Mouse (Mus musculus): Measurements from ENCODE around the gene Bbs7. TPM values are rescaled to one million over a fixed set of nuclear protein-coding genes. Genes with fewer than 3 reads are reported as not detected.

Bbs7 gene
- polyA plus RNA-seq, 1 experiment from 2014 or later = 12.0 TPM

- 0 out of 2 replicates have a peak, but pooled peaks cover 7% of the 10 kb centered on the region for H3K4me1 ChIP-seq (replicated peaks)
- H3K9ac ChIP-seq = peak overlapping the region; percentile 88
- H3K4me2 ChIP-seq = peak overlapping the region; percentile 88
- peaks cover 26% of the 10 kb centered on the region for H3K36me3 ChIP-seq
- H3K9me3 ChIP-seq (replicated peaks) = no peaks in the 10 kb centered on the region
- peak overlapping the region; percentile 98 for H3K4me3 ChIP-seq
- 25% methylated on average over 12 of the region's 12 CpGs for WGBS
- H3K27ac ChIP-seq (ENCODE audit: poor library complexity, severe bottlenecking) = no peak overlapping the region
- H3K27me3 ChIP-seq (replicated peaks) = no peaks in the 10 kb centered on the region
- ATAC-seq (ENCODE audit: insufficient number of reproducible peaks, low FRiP score) = peak; percentile 63
These were observed 61.4 kb downstream of the Bbs7 start for GRCm38 (mm10) chr3:36551851-36552384.

GRCm38 (mm10) chr3:36551343-36551742 is 61.9 kb downstream of the Bbs7 start:
- no peak for ATAC-seq (ENCODE audit: insufficient number of reproducible peaks, low FRiP score)
- peaks cover 24% of the 10 kb centered on the region for H3K36me3 ChIP-seq

GRCm38 (mm10) chr3:36544961-36545360 is 68.3 kb downstream of the Bbs7 start:
- no peaks in the 10 kb centered on the region for H3K27me3 ChIP-seq (replicated peaks)
- H3K36me3 ChIP-seq = no peaks in the 10 kb centered on the region
- no peak overlapping the region for H3K4me3 ChIP-seq
- WGBS = 66% methylated on average over 3 of the region's 3 CpGs
- ATAC-seq (ENCODE audit: insufficient number of reproducible peaks, low FRiP score) = no peak
- H3K4me2 ChIP-seq = no peak overlapping the region
- H3K9ac ChIP-seq = no peak overlapping the region
- H3K9me3 ChIP-seq (replicated peaks) = no peaks in the 10 kb centered on the region
- H3K4me1 ChIP-seq (replicated peaks) = no peaks in the 10 kb centered on the region
- H3K27ac ChIP-seq (ENCODE audit: poor library complexity, severe bottlenecking) = no peak overlapping the region

More at GRCm38 (mm10) chr3:36551343-36551742, 61.9 kb downstream of the Bbs7 start:
- 66% methylated on average over 9 of the region's 9 CpGs for WGBS
- Histone ChIP-seq H3K9ac (no peak overlapping the region), H3K4me2 (peak overlapping the region; percentile 88), H3K4me3 (peak overlapping the region; percentile 98; the same call in 1 of the 2 replicates), H3K9me3 (replicated peaks) (no peaks in the 10 kb centered on the region), H3K27ac (ENCODE audit: poor library complexity, severe bottlenecking) (no peak overlapping the region), H3K4me1 (replicated peaks) (0 out of 2 replicates have a peak, but pooled peaks cover 7% of the 10 kb centered on the region), H3K27me3 (replicated peaks) (no peaks in the 10 kb centered on the region)

- 78% methylated on average over 2 of the region's 2 CpGs for WGBS
- Histone ChIP-seq H3K4me3 (no peak overlapping the region), H3K9ac (no peak overlapping the region), H3K27ac (ENCODE audit: poor library complexity, severe bottlenecking) (no peak overlapping the region), H3K36me3 (no peaks in the 10 kb centered on the region), H3K4me2 (no peak overlapping the region), H3K27me3 (replicated peaks) (no peaks in the 10 kb centered on the region), H3K4me1 (replicated peaks) (no peaks in the 10 kb centered on the region), H3K9me3 (replicated peaks) (no peaks in the 10 kb centered on the region)
- no peak for ATAC-seq (ENCODE audit: insufficient number of reproducible peaks, low FRiP score)
These were observed 71.9 kb downstream of the Bbs7 start for GRCm38 (mm10) chr3:36541399-36541798.

GRCm38 (mm10) chr3:36540756-36541155 is 72.5 kb downstream of the Bbs7 start:
- Histone ChIP-seq H3K27ac (ENCODE audit: poor library complexity, severe bottlenecking) (no peak overlapping the region), H3K4me3 (no peak overlapping the region), H3K4me2 (no peak overlapping the region), H3K4me1 (replicated peaks) (no peaks in the 10 kb centered on the region), H3K27me3 (replicated peaks) (no peaks in the 10 kb centered on the region), H3K36me3 (no peaks in the 10 kb centered on the region), H3K9me3 (replicated peaks) (no peaks in the 10 kb centered on the region), H3K9ac (no peak overlapping the region)
- no peak for ATAC-seq (ENCODE audit: insufficient number of reproducible peaks, low FRiP score)
- 55% methylated on average over 2 of the region's 2 CpGs for WGBS

- H3K9ac ChIP-seq = no peak overlapping the region
- no peaks in the 10 kb centered on the region for H3K27me3 ChIP-seq (replicated peaks)
- H3K4me1 ChIP-seq (replicated peaks) = 0 out of 2 replicates have a peak, but pooled peaks cover 2% of the 10 kb centered on the region
- H3K27ac ChIP-seq (ENCODE audit: poor library complexity, severe bottlenecking) = no peak overlapping the region
- no peaks in the 10 kb centered on the region for H3K9me3 ChIP-seq (replicated peaks)
- H3K4me2 ChIP-seq = no peak overlapping the region
- 70% methylated on average over 4 of the region's 4 CpGs for WGBS
- no peaks in the 10 kb centered on the region for H3K36me3 ChIP-seq
- no peak for ATAC-seq (ENCODE audit: insufficient number of reproducible peaks, low FRiP score)
- H3K4me3 ChIP-seq = no peak overlapping the region
These were observed 75.4 kb downstream of the Bbs7 start for GRCm38 (mm10) chr3:36537701-36538470.

- Histone ChIP-seq H3K9ac (no peak overlapping the region), H3K36me3 (no peaks in the 10 kb centered on the region), H3K4me1 (replicated peaks) (peaks cover 9% of the 10 kb centered on the region; the same call in 1 of the 2 replicates), H3K27me3 (replicated peaks) (no peaks in the 10 kb centered on the region), H3K27ac (ENCODE audit: poor library complexity, severe bottlenecking) (no peak overlapping the region), H3K4me3 (no peak overlapping the region), H3K4me2 (no peak overlapping the region), H3K9me3 (replicated peaks) (no peaks in the 10 kb centered on the region)
- ATAC-seq (ENCODE audit: insufficient number of reproducible peaks, low FRiP score) = no peak
- WGBS = 79% methylated on average over 12 of the region's 12 CpGs
These were observed 77.2 kb downstream of the Bbs7 start for GRCm38 (mm10) chr3:36536041-36536440.

GRCm38 (mm10) chr3:36533201-36533672 is 80.0 kb downstream of the Bbs7 start:
- WGBS = 6% methylated on average over 1 of the region's 1 CpGs
- ATAC-seq (ENCODE audit: insufficient number of reproducible peaks, low FRiP score) = no peak
- Histone ChIP-seq H3K9me3 (replicated peaks) (no peaks in the 10 kb centered on the region; the same call in 1 of the 2 replicates), H3K4me1 (replicated peaks) (peaks cover 19% of the 10 kb centered on the region; the same call in 1 of the 2 replicates), H3K27me3 (replicated peaks) (no peaks in the 10 kb centered on the region), H3K4me3 (no peak overlapping the region), H3K27ac (ENCODE audit: poor library complexity, severe bottlenecking) (no peak overlapping the region), H3K4me2 (no peak overlapping the region), H3K36me3 (no peaks in the 10 kb centered on the region), H3K9ac (no peak overlapping the region)

- H3K4me2 ChIP-seq = no peak overlapping the region
- WGBS = 51% methylated on average over 7 of the region's 7 CpGs
- peaks cover 19% of the 10 kb centered on the region; the same call in 1 of the 2 replicates for H3K4me1 ChIP-seq (replicated peaks)
- no peak overlapping the region for H3K9ac ChIP-seq
- H3K9me3 ChIP-seq (replicated peaks) = no peaks in the 10 kb centered on the region; the same call in 1 of the 2 replicates
- no peak for ATAC-seq (ENCODE audit: insufficient number of reproducible peaks, low FRiP score)
- H3K27me3 ChIP-seq (replicated peaks) = no peaks in the 10 kb centered on the region
- H3K4me3 ChIP-seq = no peak overlapping the region
- no peaks in the 10 kb centered on the region for H3K36me3 ChIP-seq
- no peak overlapping the region for H3K27ac ChIP-seq (ENCODE audit: poor library complexity, severe bottlenecking)
These were observed 80.5 kb downstream of the Bbs7 start for GRCm38 (mm10) chr3:36532738-36533137.

GRCm38 (mm10) chr3:36531979-36532542 is 81.2 kb downstream of the Bbs7 start:
- Histone ChIP-seq H3K4me2 (peak overlapping the region; percentile 70), H3K4me1 (replicated peaks) (peaks cover 19% of the 10 kb centered on the region; the same call in 1 of the 2 replicates), H3K9me3 (replicated peaks) (no peaks in the 10 kb centered on the region; the same call in 1 of the 2 replicates), H3K4me3 (peak overlapping the region; percentile 37), H3K27ac (ENCODE audit: poor library complexity, severe bottlenecking) (no peak overlapping the region), H3K36me3 (no peaks in the 10 kb centered on the region), H3K27me3 (replicated peaks) (no peaks in the 10 kb centered on the region), H3K9ac (peak overlapping the region; percentile 53; the same call in 1 of the 2 replicates)
- 7% methylated on average over 18 of the region's 18 CpGs for WGBS
- no peak for ATAC-seq (ENCODE audit: insufficient number of reproducible peaks, low FRiP score)

GRCm38 (mm10) chr3:36531242-36531641 is 82.0 kb downstream of the Bbs7 start:
- WGBS = 39% methylated on average over 2 of the region's 2 CpGs
- H3K27ac ChIP-seq (ENCODE audit: poor library complexity, severe bottlenecking) = 0 out of 2 replicates have a peak overlapping the region, but pooled peaks have one; percentile 28
- ATAC-seq (ENCODE audit: insufficient number of reproducible peaks, low FRiP score) = no peak
- H3K4me2 ChIP-seq = no peak overlapping the region
- H3K4me3 ChIP-seq = no peak overlapping the region
- H3K9me3 ChIP-seq (replicated peaks) = no peaks in the 10 kb centered on the region; the same call in 1 of the 2 replicates
- H3K9ac ChIP-seq = no peak overlapping the region
- H3K27me3 ChIP-seq (replicated peaks) = no peaks in the 10 kb centered on the region
- no peaks in the 10 kb centered on the region for H3K36me3 ChIP-seq
- peaks cover 19% of the 10 kb centered on the region; the same call in 1 of the 2 replicates for H3K4me1 ChIP-seq (replicated peaks)

All from heart, embryonic 12.5 days (tissue).